Mouse (Mus musculus): ENCODE results near the gene Bicc1.

- no peak for TF ChIP-seq CTCF (IDR thresholded peaks at IDR 0.05; ENCODE audit: low read depth, low read length)
- no peak for TF ChIP-seq GATA2 (IDR thresholded peaks at IDR 0.05; ENCODE audit: borderline replicate concordance, low read depth, low read length)
- TF ChIP-seq GATA1 (IDR thresholded peaks at IDR 0.05; ENCODE audit: borderline replicate concordance, low read length): no peak
- no peak for TF ChIP-seq TAL1 (conservative IDR thresholded peaks at IDR 0.05; ENCODE audit: low read depth, low read length)
- TF ChIP-seq POLR2AphosphoS5 (IDR thresholded peaks at IDR 0.05; ENCODE audit: insufficient replicate concordance, low read depth, low read length): no peak
Measured at GRCm38 (mm10) chr10:71052748-71053147, 106.8 kb downstream of the Bicc1 start.

Data from G1E (cell line).